Mouse (Mus musculus) myocyte (in vitro differentiated cells): Measurements from ENCODE around the gene Arl14.

Source experiments
- E2F4 ChIP-seq: IDR thresholded peaks from one replicate; pipeline ENCODE4 v1.6.1; 2011; ENCODE audit warnings: mild to moderate bottlenecking, control low read depth, moderate library complexity; ENCODE audit not compliant: insufficient read depth
- MAX ChIP-seq: IDR thresholded peaks from one replicate; pipeline ENCODE4 v1.6.1; 2011; ENCODE audit warnings: low read depth, mild to moderate bottlenecking, control low read depth
- MYOD1 ChIP-seq, 3 experiments: IDR thresholded peaks; one replicate each; pipeline ENCODE4 v1.6.1; 2011; ENCODE audit warnings: control low read depth in 2 of 3, low read depth in 2 of 3, mild to moderate bottlenecking in 2 of 3, moderate library complexity in 1 of 3; ENCODE audit not compliant: insufficient read length in 2 of 3, control insufficient read depth in 1 of 3
- MYOG ChIP-seq, 3 experiments: IDR thresholded peaks; one replicate each; pipeline ENCODE4 v1.6.1; 2011; ENCODE audit warnings: control low read depth in 2 of 3, low read depth in 2 of 3, mild to moderate bottlenecking in 2 of 3; ENCODE audit not compliant: insufficient read length in 2 of 3, control insufficient read depth in 1 of 3, insufficient read depth in 1 of 3
- POLR2A ChIP-seq: IDR thresholded peaks from one replicate; pipeline ENCODE4 v1.6.1; 2011; ENCODE audit warnings: low read depth, mild to moderate bottlenecking, control low read depth, moderate library complexity; ENCODE audit not compliant: insufficient read length
- POLR2AphosphoS2 ChIP-seq: IDR thresholded peaks from one replicate; pipeline ENCODE4 v1.6.1; 2011; ENCODE audit warnings: low read depth, control low read depth; ENCODE audit not compliant: insufficient read length
- TCF12 ChIP-seq: IDR thresholded peaks from one replicate; pipeline ENCODE4 v1.6.1; 2011; ENCODE audit warnings: mild to moderate bottlenecking, control low read depth; ENCODE audit not compliant: poor library complexity, insufficient read depth, severe bottlenecking
- TCF3 ChIP-seq: IDR thresholded peaks from one replicate; pipeline ENCODE4 v1.6.1; 2011; ENCODE audit warnings: low read depth, control low read depth; ENCODE audit not compliant: insufficient read length
- USF1 ChIP-seq: IDR thresholded peaks from one replicate; pipeline ENCODE4 v1.6.1; 2011; ENCODE audit warnings: low read depth, mild to moderate bottlenecking, control low read depth, moderate library complexity

DNA sequence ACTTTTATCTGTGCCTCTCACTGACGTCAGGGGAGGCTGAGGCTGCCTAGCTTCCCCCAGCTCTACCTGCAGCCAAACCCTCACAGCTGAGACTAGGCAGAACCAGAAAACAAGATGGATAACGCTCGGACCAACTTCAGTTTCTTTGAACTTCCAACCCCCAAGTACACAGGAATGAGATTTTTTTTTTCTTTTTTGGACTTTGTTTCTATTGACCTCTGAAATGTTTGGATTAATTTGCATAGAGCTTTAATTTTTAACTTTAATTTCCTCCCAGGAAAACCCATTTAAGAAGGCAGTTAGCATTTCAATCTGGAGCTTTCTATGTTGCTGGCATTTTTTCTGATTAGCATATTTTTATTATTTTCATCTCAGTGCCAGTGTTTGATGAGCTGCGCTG is 36.2 kb upstream of the Arl14 start:
- no peak for TF ChIP-seq MYOD1 (IDR thresholded peaks at IDR 0.05; ENCODE audit: control insufficient read depth in 1 of 3, insufficient read length in 2 of 3, low read depth in 2 of 3)
- TF ChIP-seq USF1, result no peak
- no peak for TF ChIP-seq POLR2A
- no peak for TF ChIP-seq POLR2AphosphoS2
- TF ChIP-seq TCF3, result no peak
- no peak for TF ChIP-seq MAX
- TF ChIP-seq MYOG (IDR thresholded peaks at IDR 0.05; ENCODE audit: control insufficient read depth in 1 of 3, insufficient read depth in 1 of 3, insufficient read length in 2 of 3, low read depth in 2 of 3), result no peak
- no peak for TF ChIP-seq E2F4
- TF ChIP-seq TCF12, result no peak
